Mouse (Mus musculus) liver, embryonic 12.5 days (tissue): ENCODE results near the gene Fam131c. TPM values are rescaled to one million over a fixed set of nuclear protein-coding genes. Genes with fewer than 3 reads are reported as not detected.

Experiments
- ATAC-seq: fragments of 200-750 bp; cut with Nextera tagmentation; 2 replicates; pipeline ENCODE4 v1.8.0; 2017; ENCODE audit warnings: moderate number of reproducible peaks, mild to moderate bottlenecking, moderate library complexity
- H3K27ac ChIP-seq: fragments of 300-500 bp; sonication (generic); 2 replicates; pipeline ENCODE4 v1.5.1; 2016; ENCODE audit warnings: mild to moderate bottlenecking
- H3K27me3 ChIP-seq: fragments of 300-500 bp; sonication (generic); replicated peaks from 2 replicates; pipeline ENCODE4 v1.6.1; 2016; ENCODE audit warnings: mild to moderate bottlenecking, moderate library complexity
- H3K36me3 ChIP-seq: fragments of 300-500 bp; sonication (generic); 2 replicates; pipeline ENCODE4 v1.6.1; 2016; ENCODE audit warnings: mild to moderate bottlenecking, moderate library complexity
- H3K4me1 ChIP-seq: fragments of 300-500 bp; sonication (generic); 2 replicates; pipeline ENCODE4 v1.6.1; 2016
- H3K4me2 ChIP-seq: fragments of 300-500 bp; sonication (generic); 2 replicates; pipeline ENCODE4 v1.6.1; 2016; ENCODE audit warnings: mild to moderate bottlenecking, moderate library complexity
- H3K4me3 ChIP-seq: fragments of 300-500 bp; sonication (generic); 2 replicates; pipeline ENCODE4 v1.5.1; 2016; ENCODE audit warnings: mild to moderate bottlenecking, moderate library complexity
- H3K9ac ChIP-seq: fragments of 300-500 bp; sonication (generic); 2 replicates; pipeline ENCODE4 v1.6.1; 2016; ENCODE audit warnings: mild to moderate bottlenecking, moderate library complexity
- H3K9me3 ChIP-seq: fragments of 300-500 bp; sonication (generic); replicated peaks from 2 replicates; pipeline ENCODE4 v1.6.1; 2016; ENCODE audit warnings: mild to moderate bottlenecking, moderate library complexity
- WGBS: fragments of 180-500 bp; shearing (Covaris S2); methylation state at CpG from one replicate; pipeline ENCODE4 v1.1.7; 2016; ENCODE audit not compliant: insufficient replicate concordance; 5-methylcytosine and 5-hydroxymethylcytosine counted together
- microRNA-seq: library from miRNA; unstranded; fragments of <30 nt; microRNA quantifications from one replicate; pipeline ENCODE4, GENCODE M21; 2017
- polyA plus RNA-seq: library from polyadenylated mRNA; unstranded; fragments of >200 nt; fragmentation: Nextera tagmentation; extraction: Ambion mirVana; gene quantifications from 2 replicates; pipeline ENCODE4 v1.2.1, GENCODE M21; 2016

Fam131c gene
- polyA plus RNA-seq, 1 experiment from 2014 or later = 0.13 TPM

GRCm38 (mm10) chr4:141429381-141429780, 61.4 kb downstream of the Fam131c start:
- no peak overlapping the region for H3K27ac ChIP-seq
- H3K4me2 ChIP-seq = no peak overlapping the region
- H3K9ac ChIP-seq = no peak overlapping the region
- H3K4me3 ChIP-seq = no peak overlapping the region
- peaks cover 62% of the 10 kb centered on the region for H3K27me3 ChIP-seq
- no peaks in the 10 kb centered on the region for H3K9me3 ChIP-seq
- H3K4me1 ChIP-seq = peaks cover 9% of the 10 kb centered on the region; the same call in 1 of the 2 replicates
- H3K36me3 ChIP-seq = no peaks in the 10 kb centered on the region
- ATAC-seq = no peak
- 61% methylated on average over 6 of the region's 6 CpGs for WGBS

GRCm38 (mm10) chr4:141429847-141430246, 61.8 kb downstream of the Fam131c start:
- 41% methylated on average over 9 of the region's 9 CpGs for WGBS
- Histone ChIP-seq H3K9ac (no peak overlapping the region), H3K27me3 (peaks cover 58% of the 10 kb centered on the region), H3K4me3 (no peak overlapping the region), H3K9me3 (no peaks in the 10 kb centered on the region), H3K27ac (no peak overlapping the region), H3K4me1 (peaks cover 9% of the 10 kb centered on the region; the same call in 1 of the 2 replicates), H3K36me3 (no peaks in the 10 kb centered on the region), H3K4me2 (no peak overlapping the region)
- no peak for ATAC-seq

DNA sequence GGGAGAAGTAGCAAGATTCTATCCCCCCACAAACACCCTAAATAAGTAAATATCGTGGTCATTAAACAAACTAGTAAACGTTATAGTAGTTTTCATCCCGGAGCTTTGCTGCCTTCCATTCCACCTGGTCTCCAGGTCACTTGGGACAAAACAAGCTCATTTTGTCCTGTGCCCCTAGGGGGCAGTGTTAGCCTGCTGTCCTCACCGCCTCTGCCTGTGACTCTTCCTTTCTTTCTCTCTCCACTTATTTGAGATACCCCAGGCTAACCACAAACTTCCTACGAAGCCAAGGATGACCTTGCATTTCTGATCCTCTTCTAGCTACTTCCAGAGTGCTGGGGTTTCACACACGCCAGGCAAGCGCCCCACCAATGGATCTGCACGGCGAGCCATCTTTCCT, 63.0 kb downstream of the Fam131c start:
- Histone ChIP-seq H3K27me3 (peaks cover 46% of the 10 kb centered on the region), H3K4me2 (no peak overlapping the region), H3K36me3 (no peaks in the 10 kb centered on the region), H3K27ac (no peak overlapping the region), H3K9me3 (no peaks in the 10 kb centered on the region), H3K9ac (no peak overlapping the region), H3K4me3 (no peak overlapping the region), H3K4me1 (peaks cover 2% of the 10 kb centered on the region; the same call in 1 of the 2 replicates)
- 30% methylated on average over 9 of the region's 9 CpGs for WGBS
- ATAC-seq = no peak

DNA sequence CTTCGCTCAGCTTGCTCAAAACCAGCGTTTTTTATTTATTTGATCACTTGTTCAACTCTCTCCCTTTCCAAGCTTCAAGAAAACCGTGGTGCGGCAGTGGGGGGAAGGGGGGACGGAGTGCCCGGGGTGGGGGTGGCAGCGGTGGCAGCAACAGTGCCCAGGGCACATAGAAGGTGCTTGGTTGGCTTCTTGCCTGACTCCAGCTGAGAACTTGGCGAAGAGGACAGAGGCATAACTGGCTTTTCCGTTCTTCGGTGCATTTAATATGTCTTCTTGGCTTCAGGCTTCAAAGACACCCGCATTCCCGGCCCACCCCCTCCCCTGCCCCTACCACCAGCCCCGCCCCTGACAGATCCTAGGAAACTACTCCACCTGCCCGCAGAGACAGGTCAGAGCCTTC, 64.6 kb downstream of the Fam131c start:
- no peaks in the 10 kb centered on the region for H3K4me1 ChIP-seq
- ATAC-seq = no peak
- 56% methylated on average over 14 of the region's 14 CpGs for WGBS
- H3K4me3 ChIP-seq = no peak overlapping the region
- H3K36me3 ChIP-seq = no peaks in the 10 kb centered on the region
- H3K27me3 ChIP-seq = peaks cover 31% of the 10 kb centered on the region
- H3K4me2 ChIP-seq = no peak overlapping the region
- no peak overlapping the region for H3K27ac ChIP-seq
- H3K9me3 ChIP-seq = no peaks in the 10 kb centered on the region
- H3K9ac ChIP-seq = no peak overlapping the region

DNA sequence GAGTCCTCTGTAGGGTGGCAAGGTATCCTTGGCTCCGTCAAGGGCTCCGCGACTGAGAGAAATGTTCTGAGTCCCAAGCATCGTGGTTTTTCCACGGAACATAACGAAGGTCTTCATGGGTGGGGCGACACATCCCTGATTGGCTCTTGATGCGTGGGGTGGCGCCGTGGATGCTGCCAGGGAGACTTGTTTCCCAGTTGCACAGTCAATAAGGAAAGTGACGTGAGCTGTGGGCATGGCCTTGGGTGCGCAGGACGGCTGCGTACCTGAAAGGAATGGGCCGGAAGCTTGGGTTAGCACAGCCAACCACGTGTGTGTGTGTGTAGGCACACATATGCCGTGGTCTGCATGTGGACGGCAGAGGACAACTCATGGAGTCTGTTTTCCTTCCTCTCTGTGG, 65.2 kb downstream of the Fam131c start:
- Histone ChIP-seq H3K4me2 (no peak overlapping the region), H3K4me3 (no peak overlapping the region), H3K4me1 (no peaks in the 10 kb centered on the region), H3K27ac (no peak overlapping the region), H3K9me3 (no peaks in the 10 kb centered on the region), H3K27me3 (peaks cover 25% of the 10 kb centered on the region), H3K36me3 (no peaks in the 10 kb centered on the region), H3K9ac (no peak overlapping the region)
- 69% methylated on average over 18 of the region's 18 CpGs for WGBS
- no peak for ATAC-seq

Small RNAs within 50 kb of the gene (microRNA-seq; reads per million reads assigned to microRNA genes)
- not detected for gene Gm25690

Other genes with a start within 250 kb of the Fam131c start
- 21.3 and 22.1 TPM in 2 replicates for gene Szrd1, start 228.4 kb upstream of the Fam131c start, polyA plus RNA-seq
- gene Fbxo42, start 220.3 kb upstream of the Fam131c start, polyA plus RNA-seq = 21.6 and 26.0 TPM in 2 replicates
- 3.3 and 3.5 TPM in 2 replicates for gene Rsg1, start 154.3 kb upstream of the Fam131c start, polyA plus RNA-seq
- gene Arhgef19, start 128.7 kb upstream of the Fam131c start, polyA plus RNA-seq = 1.9 and 2.4 TPM in 2 replicates
- 2.1 TPM in 2 replicates for gene Epha2, start 67.0 kb upstream of the Fam131c start, polyA plus RNA-seq
- gene Clcnka, start 30.5 kb downstream of the Fam131c start, polyA plus RNA-seq = not detected in 2 replicates
- not detected in 2 replicates for gene Clcnkb, start 47.8 kb downstream of the Fam131c start, polyA plus RNA-seq
- 0.04 and 0.08 TPM in 2 replicates for gene Hspb7, start 52.6 kb downstream of the Fam131c start, polyA plus RNA-seq
- gene Srarp, start 67.9 kb downstream of the Fam131c start, polyA plus RNA-seq = not detected in 2 replicates
- gene Zbtb17, start 76.4 kb downstream of the Fam131c start, polyA plus RNA-seq = 15.6 and 16.8 TPM in 2 replicates
- 9.1 and 9.2 TPM in 2 replicates for gene Spen, start 170.4 kb downstream of the Fam131c start, polyA plus RNA-seq
- 4.0 and 5.3 TPM in 2 replicates for gene Fblim1, start 237.9 kb downstream of the Fam131c start, polyA plus RNA-seq